Mouse (Mus musculus) heart, embryonic 15.5 days (tissue): ENCODE data around the gene Zfp866. TPM values are rescaled to one million over a fixed set of nuclear protein-coding genes. Genes with fewer than 3 reads are reported as not detected.

Experiments used
- ATAC-seq: fragments of 200-750 bp; cut with Nextera tagmentation; replicated peaks from 2 replicates; pipeline ENCODE4 v1.8.0; 2017; ENCODE audit warnings: low read depth, moderate TSS enrichment; ENCODE audit not compliant: insufficient number of reproducible peaks, insufficient read depth, low FRiP score
- H3K27ac ChIP-seq: fragments of 300-500 bp; sonication (generic); 2 replicates; pipeline ENCODE4 v1.5.1; 2015; ENCODE audit warnings: mild to moderate bottlenecking, inconsistent platforms
- H3K27me3 ChIP-seq: fragments of 300-500 bp; sonication (generic); 2 replicates; pipeline ENCODE4 v1.6.1; 2015; ENCODE audit warnings: inconsistent platforms
- H3K36me3 ChIP-seq: fragments of 300-500 bp; sonication (generic); 2 replicates; pipeline ENCODE4 v1.6.1; 2015; ENCODE audit warnings: mild to moderate bottlenecking, inconsistent platforms
- H3K4me1 ChIP-seq: fragments of 300-500 bp; sonication (generic); replicated peaks from 2 replicates; pipeline ENCODE4 v1.6.1; 2015; ENCODE audit warnings: inconsistent platforms
- H3K4me2 ChIP-seq: fragments of 300-500 bp; sonication (generic); 2 replicates; pipeline ENCODE4 v1.6.1; 2015; ENCODE audit warnings: inconsistent platforms, mild to moderate bottlenecking, moderate library complexity
- H3K4me3 ChIP-seq: fragments of 300-500 bp; sonication (generic); 2 replicates; pipeline ENCODE4 v1.5.1; 2015; ENCODE audit warnings: mild to moderate bottlenecking, inconsistent platforms
- H3K9ac ChIP-seq: fragments of 300-500 bp; sonication (generic); 2 replicates; pipeline ENCODE4 v1.6.1; 2015; ENCODE audit warnings: mild to moderate bottlenecking, inconsistent platforms
- H3K9me3 ChIP-seq: fragments of 300-500 bp; sonication (generic); replicated peaks from 2 replicates; pipeline ENCODE4 v1.6.1; 2016; ENCODE audit warnings: inconsistent platforms
- WGBS: fragments of 180-500 bp; shearing (Covaris S2); methylation state at CpG from one replicate; pipeline ENCODE4 v1.1.7; 2015; ENCODE audit warnings: mixed read lengths; 5-methylcytosine and 5-hydroxymethylcytosine counted together
- polyA plus RNA-seq: library from polyadenylated mRNA; unstranded; fragments of >200 nt; fragmentation: Nextera tagmentation; extraction: Ambion mirVana; gene quantifications from 2 replicates; pipeline ENCODE4 v1.2.1, GENCODE M21; 2015

The Zfp866 gene
- polyA plus RNA-seq, 1 experiment from 2014 or later = 14.7 TPM

DNA sequence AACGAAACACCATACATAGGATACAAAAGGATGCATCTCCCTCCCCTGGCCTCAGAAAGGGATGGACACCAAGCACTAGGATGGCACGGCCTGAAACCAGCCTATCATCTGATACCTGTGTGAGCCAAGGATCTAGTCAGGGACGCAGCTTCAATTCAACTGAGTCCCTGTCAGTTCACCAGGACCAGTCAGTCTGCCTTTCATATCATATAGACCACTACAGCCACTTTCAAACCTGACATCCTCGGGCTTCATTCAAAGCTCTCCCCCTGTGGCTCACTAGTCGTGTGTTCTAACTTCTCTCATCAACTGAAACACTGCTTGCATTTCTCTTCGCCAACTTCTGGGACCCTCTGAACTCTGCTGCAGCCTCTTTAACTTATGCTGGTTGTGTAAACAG lies 75.6 kb downstream of the Zfp866 start:
- peaks cover 3% of the 10 kb centered on the region; the same call in 1 of the 2 replicates for H3K36me3 ChIP-seq
- no peaks in the 10 kb centered on the region for H3K27me3 ChIP-seq
- no peak for ATAC-seq
- peak overlapping the region; percentile 58 for H3K4me2 ChIP-seq
- H3K9me3 ChIP-seq = no peaks in the 10 kb centered on the region
- whole genome bisulfite sequencing = 70% methylated on average over 6 of the region's 6 CpGs
- peak overlapping the region; percentile 31; the same call in 1 of the 2 replicates for H3K9ac ChIP-seq
- H3K4me1 ChIP-seq = peaks cover 17% of the 10 kb centered on the region
- no peak overlapping the region for H3K27ac ChIP-seq
- peak overlapping the region; percentile 28 for H3K4me3 ChIP-seq

DNA sequence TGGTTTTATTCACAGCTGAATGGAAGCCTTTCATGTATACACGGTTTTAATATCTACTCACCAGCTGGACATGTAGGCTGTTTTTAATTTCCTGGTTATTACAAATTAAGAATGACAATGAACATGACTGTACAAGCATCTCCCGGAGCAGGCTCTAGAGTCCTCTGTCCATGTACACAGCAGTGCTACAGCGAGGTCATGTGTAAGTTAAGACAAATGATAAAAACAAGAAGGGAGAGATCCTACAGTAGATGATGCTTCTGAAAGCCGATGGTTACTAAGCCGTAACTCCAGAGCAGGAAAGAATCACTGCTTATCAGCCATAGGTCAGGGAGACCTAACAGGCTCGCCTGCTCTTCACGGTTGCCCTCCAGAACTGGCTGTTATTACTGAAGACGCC lies 77.5 kb downstream of the Zfp866 start:
- no peak overlapping the region for H3K4me2 ChIP-seq
- no peak for ATAC-seq

More for the DNA sequence above, 77.5 kb downstream of the Zfp866 start:
- WGBS = 81% methylated on average over 8 of the region's 8 CpGs
- Histone ChIP-seq H3K9me3 (no peaks in the 10 kb centered on the region), H3K9ac (no peak overlapping the region), H3K4me1 (peaks cover 17% of the 10 kb centered on the region), H3K27ac (no peak overlapping the region), H3K4me3 (no peak overlapping the region), H3K36me3 (peaks cover 22% of the 10 kb centered on the region), H3K27me3 (no peaks in the 10 kb centered on the region)

Other genes with a start within 250 kb of the Zfp866 start
- gene Zfp868, start 165.6 kb downstream of the Zfp866 start, polyA plus RNA-seq = 13.7 and 14.2 TPM in 2 replicates
- gene Zfp964, start 136.7 kb downstream of the Zfp866 start, polyA plus RNA-seq = 1.2 and 1.3 TPM in 2 replicates
- gene Zfp869, start 80.5 kb downstream of the Zfp866 start, polyA plus RNA-seq = 14.6 and 18.9 TPM in 2 replicates
- gene Zfp963, start 41.2 kb downstream of the Zfp866 start, polyA plus RNA-seq = 3.1 and 4.6 TPM in 2 replicates
- gene Gm20422, start 16.3 kb downstream of the Zfp866 start, polyA plus RNA-seq = 0.33 TPM in 1 of 2 replicates, not detected in the other
- gene Atp13a1, start within 50 bp of the Zfp866 start, polyA plus RNA-seq = 22.1 and 32.7 TPM in 2 replicates
- 5.4 and 8.9 TPM in 2 replicates for gene Gmip, start 17.5 kb upstream of the Zfp866 start, polyA plus RNA-seq
- gene Lpar2, start 31.3 kb upstream of the Zfp866 start, polyA plus RNA-seq = 0.15 and 0.30 TPM in 2 replicates
- gene Pbx4, start 41.3 kb upstream of the Zfp866 start, polyA plus RNA-seq = 2.6 and 5.6 TPM in 2 replicates
- gene Cilp2, start 96.5 kb upstream of the Zfp866 start, polyA plus RNA-seq = 0.37 and 0.75 TPM in 2 replicates
- gene Tssk6, start 111.0 kb upstream of the Zfp866 start, polyA plus RNA-seq = 1.5 and 1.8 TPM in 2 replicates
- 316 and 390 TPM in 2 replicates for gene Ndufa13, start 111.4 kb upstream of the Zfp866 start, polyA plus RNA-seq
- gene Yjefn3, start 111.5 kb upstream of the Zfp866 start, polyA plus RNA-seq = 5.9 and 10.1 TPM in 2 replicates
- 33.2 and 46.3 TPM in 2 replicates for gene Gatad2a, start 205.2 kb upstream of the Zfp866 start, polyA plus RNA-seq